Mouse (Mus musculus): ENCODE data around the gene Adora1. TPM values are rescaled to one million over a fixed set of nuclear protein-coding genes. Genes with fewer than 3 reads are reported as not detected.

Adora1 gene
- polyA plus RNA-seq, 1 experiment from 2014 or later, result 0.25 TPM

GRCm38 (mm10) chr1:134233681-134234454 lies 1.4 kb downstream of the Adora1 start:
- peak overlapping the region; percentile 5; the same call in 1 of the 2 replicates for H3K4me2 ChIP-seq (replicated peaks; ENCODE audit: low read depth, low read length)
- WGBS, result 47% methylated on average over 19 of the region's 19 CpGs
- H3K27me3 ChIP-seq (ENCODE audit: control insufficient read depth, insufficient read depth, low read length), result peaks cover 32% of the 10 kb centered on the region
- no peaks in the 10 kb centered on the region for H3K36me3 ChIP-seq (ENCODE audit: control insufficient read depth, insufficient read depth, low read length)
- H3K9ac ChIP-seq (ENCODE audit: low read depth, low read length), result no peak overlapping the region
- H3K4me3 ChIP-seq (ENCODE audit: low read depth, low read length), result no peak overlapping the region
- H3K4me1 ChIP-seq (replicated peaks; ENCODE audit: control insufficient read depth, insufficient read depth, low read length), result peaks cover 4% of the 10 kb centered on the region; the same call in 1 of the 2 replicates
- H3K27ac ChIP-seq (ENCODE audit: low read depth, low read length), result no peak overlapping the region
- DNase-seq (ENCODE audit: low spot score) (no peak), ATAC-seq (ENCODE audit: low FRiP score) (no peak)
- no peaks in the 10 kb centered on the region for H3K9me3 ChIP-seq (ENCODE audit: control insufficient read depth, low read length)

DNA sequence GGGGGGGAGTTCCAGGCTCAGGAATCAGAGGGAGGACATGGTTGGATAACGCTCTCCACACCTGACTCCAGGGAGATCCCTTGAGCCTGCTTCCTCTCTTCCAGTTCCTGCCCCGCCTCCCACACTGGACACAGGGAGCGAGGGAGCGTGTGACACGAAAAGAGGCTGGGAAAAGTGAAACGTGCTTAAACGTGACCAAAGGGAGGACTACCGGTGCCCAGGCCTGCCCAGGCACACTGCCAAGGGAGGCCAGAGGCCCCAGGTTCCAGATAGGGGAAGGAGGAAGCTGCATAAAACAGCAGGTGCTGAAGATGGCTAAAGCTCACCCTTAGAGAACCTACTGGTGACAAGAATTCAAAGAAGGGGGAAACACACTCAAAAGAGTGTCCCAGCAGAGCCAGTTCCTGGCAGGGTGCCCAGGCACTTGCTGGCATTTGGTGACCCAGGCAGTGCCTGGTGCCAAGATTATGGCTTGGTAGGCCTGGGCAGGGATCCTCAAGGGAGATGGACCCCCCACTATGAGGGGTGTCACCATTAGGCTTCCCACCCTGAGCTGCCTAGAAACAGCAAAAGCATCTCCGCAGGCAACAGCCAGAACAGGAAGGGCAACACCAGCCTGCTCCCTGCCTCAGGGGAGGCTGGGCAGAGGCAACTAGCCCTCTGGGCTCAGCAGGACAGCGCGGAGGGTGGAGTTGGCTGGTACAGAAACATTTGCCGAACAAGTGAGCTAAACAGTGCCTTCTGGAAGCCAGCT lies 2.3 kb downstream of the Adora1 start:
- H3K4me1 ChIP-seq (replicated peaks; ENCODE audit: control insufficient read depth, insufficient read depth, low read length), result peaks cover 4% of the 10 kb centered on the region; the same call in 1 of the 2 replicates
- H3K4me2 ChIP-seq (replicated peaks; ENCODE audit: low read depth, low read length), result no peak overlapping the region
- peaks cover 32% of the 10 kb centered on the region for H3K27me3 ChIP-seq (ENCODE audit: control insufficient read depth, insufficient read depth, low read length)
- ATAC-seq (ENCODE audit: low FRiP score) (no peak), DNase-seq (ENCODE audit: low spot score) (no peak)
- no peak overlapping the region for H3K27ac ChIP-seq (ENCODE audit: low read depth, low read length)
- H3K9me3 ChIP-seq (ENCODE audit: control insufficient read depth, low read length), result no peaks in the 10 kb centered on the region
- no peak overlapping the region for H3K9ac ChIP-seq (ENCODE audit: low read depth, low read length)
- 58% methylated on average over 12 of the region's 12 CpGs for WGBS
- H3K36me3 ChIP-seq (ENCODE audit: control insufficient read depth, insufficient read depth, low read length), result no peaks in the 10 kb centered on the region
- H3K4me3 ChIP-seq (ENCODE audit: low read depth, low read length), result no peak overlapping the region

DNA sequence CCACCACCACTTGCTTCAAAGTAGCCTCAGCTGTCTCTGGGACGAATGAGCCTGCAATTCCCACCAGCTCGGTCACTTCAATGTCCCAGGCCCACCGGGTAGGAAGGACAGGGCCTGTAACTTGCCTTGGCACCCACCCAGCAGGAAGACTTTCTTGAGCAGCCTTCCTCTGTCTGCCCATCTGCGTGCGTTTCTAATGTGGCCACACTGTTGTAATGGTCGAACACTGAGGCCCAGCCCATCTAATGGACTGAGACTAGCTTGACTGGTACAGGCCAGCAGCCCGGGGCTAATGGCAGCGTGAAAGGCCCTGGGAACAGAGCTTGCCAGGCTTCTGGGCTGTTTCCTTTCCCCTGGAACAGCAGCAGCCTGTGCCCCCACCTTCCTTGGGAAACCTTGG lies 2.9 kb downstream of the Adora1 start:
- H3K4me2 ChIP-seq (replicated peaks; ENCODE audit: low read depth, low read length), result no peak overlapping the region
- no peak for DNase-seq (ENCODE audit: low spot score)
- no peak overlapping the region for H3K27ac ChIP-seq (ENCODE audit: low read depth, low read length)
- H3K27me3 ChIP-seq (ENCODE audit: control insufficient read depth, insufficient read depth, low read length), result peaks cover 32% of the 10 kb centered on the region
- ATAC-seq (ENCODE audit: low FRiP score), result no peak
- no peak overlapping the region for H3K9ac ChIP-seq (ENCODE audit: low read depth, low read length)
- H3K4me1 ChIP-seq (replicated peaks; ENCODE audit: control insufficient read depth, insufficient read depth, low read length), result peaks cover 4% of the 10 kb centered on the region; the same call in 1 of the 2 replicates
- 77% methylated on average over 8 of the region's 8 CpGs for WGBS
- H3K9me3 ChIP-seq (ENCODE audit: control insufficient read depth, low read length), result no peaks in the 10 kb centered on the region
- no peak overlapping the region for H3K4me3 ChIP-seq (ENCODE audit: low read depth, low read length)
- H3K36me3 ChIP-seq (ENCODE audit: control insufficient read depth, insufficient read depth, low read length), result no peaks in the 10 kb centered on the region

DNA sequence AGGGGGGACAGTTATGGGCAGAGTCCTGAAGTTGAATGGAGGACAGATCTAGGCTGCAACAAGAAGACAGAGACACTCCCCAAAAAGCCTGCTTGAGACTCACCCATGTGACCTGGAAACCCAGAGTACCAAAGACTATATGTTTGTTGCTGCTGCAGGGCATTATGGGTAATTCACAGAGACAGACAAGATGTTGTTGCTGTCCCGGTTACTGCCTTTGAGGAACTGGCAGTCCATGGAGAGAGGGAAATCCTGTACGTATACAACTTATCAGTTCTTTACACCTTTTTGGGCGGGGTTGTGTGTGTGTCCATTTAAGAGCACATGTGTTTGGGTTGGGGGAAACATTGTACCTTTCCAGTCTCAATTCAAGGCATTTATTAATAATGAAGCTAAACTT lies 3.5 kb downstream of the Adora1 start:
- Histone ChIP-seq H3K9me3 (ENCODE audit: control insufficient read depth, low read length) (no peaks in the 10 kb centered on the region), H3K4me2 (replicated peaks; ENCODE audit: low read depth, low read length) (no peak overlapping the region), H3K4me3 (ENCODE audit: low read depth, low read length) (no peak overlapping the region), H3K27me3 (ENCODE audit: control insufficient read depth, insufficient read depth, low read length) (peaks cover 32% of the 10 kb centered on the region), H3K4me1 (replicated peaks; ENCODE audit: control insufficient read depth, insufficient read depth, low read length) (peaks cover 4% of the 10 kb centered on the region; the same call in 1 of the 2 replicates), H3K36me3 (ENCODE audit: control insufficient read depth, insufficient read depth, low read length) (no peaks in the 10 kb centered on the region), H3K9ac (ENCODE audit: low read depth, low read length) (no peak overlapping the region), H3K27ac (ENCODE audit: low read depth, low read length) (no peak overlapping the region)
- WGBS, result 75% methylated on average over 3 of the region's 3 CpGs
- no peak for DNase-seq (ENCODE audit: low spot score)
- ATAC-seq (ENCODE audit: low FRiP score), result no peak

- DNase-seq (ENCODE audit: low spot score) (no peak), ATAC-seq (ENCODE audit: low FRiP score) (no peak)
- H3K4me1 ChIP-seq (replicated peaks; ENCODE audit: control insufficient read depth, insufficient read depth, low read length), result peaks cover 4% of the 10 kb centered on the region; the same call in 1 of the 2 replicates
- WGBS, result 85% methylated on average over 3 of the region's 3 CpGs
- no peaks in the 10 kb centered on the region for H3K36me3 ChIP-seq (ENCODE audit: control insufficient read depth, insufficient read depth, low read length)
- H3K27me3 ChIP-seq (ENCODE audit: control insufficient read depth, insufficient read depth, low read length), result peaks cover 29% of the 10 kb centered on the region
- H3K4me3 ChIP-seq (ENCODE audit: low read depth, low read length), result no peak overlapping the region
- H3K9me3 ChIP-seq (ENCODE audit: control insufficient read depth, low read length), result no peaks in the 10 kb centered on the region
- no peak overlapping the region for H3K9ac ChIP-seq (ENCODE audit: low read depth, low read length)
- no peak overlapping the region for H3K27ac ChIP-seq (ENCODE audit: low read depth, low read length)
- no peak overlapping the region for H3K4me2 ChIP-seq (replicated peaks; ENCODE audit: low read depth, low read length)
Observed at GRCm38 (mm10) chr1:134231270-134231669, 4.0 kb downstream of the Adora1 start.

GRCm38 (mm10) chr1:134230638-134231228 lies 4.5 kb downstream of the Adora1 start:
- Histone ChIP-seq H3K36me3 (ENCODE audit: control insufficient read depth, insufficient read depth, low read length) (no peaks in the 10 kb centered on the region), H3K9me3 (ENCODE audit: control insufficient read depth, low read length) (no peaks in the 10 kb centered on the region), H3K9ac (ENCODE audit: low read depth, low read length) (no peak overlapping the region), H3K27ac (ENCODE audit: low read depth, low read length) (no peak overlapping the region), H3K4me3 (ENCODE audit: low read depth, low read length) (no peak overlapping the region), H3K4me1 (replicated peaks; ENCODE audit: control insufficient read depth, insufficient read depth, low read length) (peaks cover 4% of the 10 kb centered on the region; the same call in 1 of the 2 replicates), H3K4me2 (replicated peaks; ENCODE audit: low read depth, low read length) (no peak overlapping the region), H3K27me3 (ENCODE audit: control insufficient read depth, insufficient read depth, low read length) (peaks cover 24% of the 10 kb centered on the region)
- 87% methylated on average over 10 of the region's 10 CpGs for WGBS
- ATAC-seq (ENCODE audit: low FRiP score), result no peak
- no peak for DNase-seq (ENCODE audit: low spot score)

- Histone ChIP-seq H3K27ac (ENCODE audit: low read depth, low read length) (no peak overlapping the region), H3K27me3 (ENCODE audit: control insufficient read depth, insufficient read depth, low read length) (peaks cover 17% of the 10 kb centered on the region), H3K4me1 (replicated peaks; ENCODE audit: control insufficient read depth, insufficient read depth, low read length) (peaks cover 4% of the 10 kb centered on the region; the same call in 1 of the 2 replicates), H3K36me3 (ENCODE audit: control insufficient read depth, insufficient read depth, low read length) (no peaks in the 10 kb centered on the region), H3K4me2 (replicated peaks; ENCODE audit: low read depth, low read length) (no peak overlapping the region), H3K9me3 (ENCODE audit: control insufficient read depth, low read length) (no peaks in the 10 kb centered on the region), H3K4me3 (ENCODE audit: low read depth, low read length) (no peak overlapping the region), H3K9ac (ENCODE audit: low read depth, low read length) (no peak overlapping the region)
- DNase-seq (ENCODE audit: low spot score) (no peak), ATAC-seq (ENCODE audit: low FRiP score) (no peak)
- WGBS, result 66% methylated on average over 5 of the region's 5 CpGs
Observed at GRCm38 (mm10) chr1:134229806-134230575, 5.2 kb downstream of the Adora1 start.

- no peaks in the 10 kb centered on the region for H3K4me1 ChIP-seq (replicated peaks; ENCODE audit: control insufficient read depth, insufficient read depth, low read length)
- no peaks in the 10 kb centered on the region for H3K9me3 ChIP-seq (ENCODE audit: control insufficient read depth, low read length)
- no peak for DNase-seq (ENCODE audit: low spot score)
- no peak overlapping the region for H3K4me3 ChIP-seq (ENCODE audit: low read depth, low read length)
- no peaks in the 10 kb centered on the region for H3K27me3 ChIP-seq (ENCODE audit: control insufficient read depth, insufficient read depth, low read length)
- no peak overlapping the region for H3K4me2 ChIP-seq (replicated peaks; ENCODE audit: low read depth, low read length)
- no peak overlapping the region for H3K27ac ChIP-seq (ENCODE audit: low read depth, low read length)
- H3K36me3 ChIP-seq (ENCODE audit: control insufficient read depth, insufficient read depth, low read length), result no peaks in the 10 kb centered on the region
- ATAC-seq (ENCODE audit: low FRiP score), result no peak
- no peak overlapping the region for H3K9ac ChIP-seq (ENCODE audit: low read depth, low read length)
- WGBS, result 78% methylated on average over 8 of the region's 8 CpGs
Observed at GRCm38 (mm10) chr1:134226739-134227138, 8.5 kb downstream of the Adora1 start.
